Mouse (Mus musculus) E14TG2a.4 (cell line): ENCODE results near the gene Olfr429.

Experiments
- CTCF ChIP-seq: conservative IDR thresholded peaks from 2 replicates; pipeline ENCODE4 v1.5.1; 2014; ENCODE audit warnings: low read length
- NANOG ChIP-seq: IDR thresholded peaks from 2 replicates; pipeline ENCODE4 v1.6.1; 2014; ENCODE audit warnings: borderline replicate concordance, low read length, mixed read lengths
- POU5F1 ChIP-seq: IDR thresholded peaks from 2 replicates; pipeline ENCODE4 v1.6.1; 2014; ENCODE audit warnings: low read length, borderline replicate concordance

GRCm38 (mm10) chr1:174052981-174053380, 31.1 kb upstream of the Olfr429 start:
- TF ChIP-seq CTCF (no peak), POU5F1 (no peak), NANOG (no peak)
